Mouse (Mus musculus): ENCODE data around the gene Troap. TPM values are rescaled to one million over a fixed set of nuclear protein-coding genes. Genes with fewer than 3 reads are reported as not detected.

Gene Troap
- polyA plus RNA-seq, 1 experiment from 2014 or later, result 27.3 TPM

DNA sequence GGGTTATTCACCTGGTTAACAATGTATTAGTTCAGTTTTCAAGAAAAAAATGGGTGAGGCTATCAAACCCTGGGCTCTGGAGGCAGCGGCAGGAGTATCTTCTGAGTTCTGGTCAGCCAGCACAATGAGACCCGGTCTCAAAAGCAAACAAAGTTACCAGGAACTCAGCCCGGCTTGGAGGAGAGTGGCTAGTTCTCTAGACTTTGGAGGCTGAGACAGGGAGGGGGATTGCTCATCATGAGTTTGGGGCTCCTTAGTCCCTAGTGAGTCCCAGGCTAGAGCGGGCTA lies 43.0 kb upstream of the Troap start:
- H3K27me3 ChIP-seq (ENCODE audit: control insufficient read depth, insufficient read depth, low read length), result no peaks in the 10 kb centered on the region
- H3K4me1 ChIP-seq (ENCODE audit: control insufficient read depth, insufficient read depth, low read length), result peaks cover 20% of the 10 kb centered on the region
- H3K4me3 ChIP-seq (ENCODE audit: low read length), result peak overlapping the region; percentile 67
- ATAC-seq (ENCODE audit: low FRiP score, low TSS enrichment), result no peak
- peaks cover 23% of the 10 kb centered on the region for H3K36me3 ChIP-seq (ENCODE audit: control insufficient read depth, insufficient read depth, low read length)
- H3K27ac ChIP-seq (ENCODE audit: low read depth, low read length), result no peak overlapping the region
- no peaks in the 10 kb centered on the region for H3K9me3 ChIP-seq (ENCODE audit: control insufficient read depth, low read length)
- no peak overlapping the region for H3K9ac ChIP-seq (ENCODE audit: low read depth, low read length)
- WGBS, result 84% methylated on average over 4 of the region's 4 CpGs
- peak overlapping the region; percentile 72 for H3K4me2 ChIP-seq (replicated peaks; ENCODE audit: low read depth, low read length)

DNA sequence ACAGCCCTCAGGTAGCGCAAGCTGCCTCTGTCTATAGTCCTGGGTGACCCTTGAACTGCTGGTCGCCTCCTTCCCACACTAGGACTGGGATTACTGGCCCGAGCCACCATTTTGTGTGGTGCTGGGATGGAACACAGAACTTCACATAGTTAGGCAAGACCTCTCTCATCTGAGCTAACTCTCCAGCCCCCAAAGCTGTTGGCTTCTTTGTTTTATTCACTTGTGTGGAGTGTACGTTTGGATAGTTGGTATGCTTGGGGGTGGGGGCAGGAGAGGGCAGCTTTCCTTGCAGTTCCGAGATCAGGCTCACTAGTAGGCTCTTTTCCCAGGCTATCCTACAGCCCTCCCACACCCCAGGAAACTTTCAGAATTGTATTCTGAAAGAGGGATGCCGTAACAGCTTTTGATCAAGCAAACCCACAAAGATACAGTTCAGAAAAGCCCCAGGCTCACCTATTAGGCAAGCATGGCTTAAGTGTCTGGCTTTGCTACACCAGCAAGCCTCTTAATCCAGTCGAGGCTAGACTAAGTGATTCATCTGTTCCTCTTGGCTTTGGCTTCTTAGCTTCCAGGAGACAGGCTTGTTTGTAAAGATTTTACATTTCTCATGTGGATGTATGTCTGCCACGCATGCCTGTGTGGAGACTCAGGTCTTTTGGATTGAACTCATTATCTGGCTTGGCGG lies 42.2 kb upstream of the Troap start:
- Histone ChIP-seq H3K27ac (ENCODE audit: low read depth, low read length) (no peak overlapping the region), H3K27me3 (ENCODE audit: control insufficient read depth, insufficient read depth, low read length) (no peaks in the 10 kb centered on the region), H3K4me3 (ENCODE audit: low read length) (peak overlapping the region; percentile 26; the same call in 1 of the 2 replicates), H3K9ac (ENCODE audit: low read depth, low read length) (peak overlapping the region; percentile 35; the same call in 1 of the 2 replicates), H3K36me3 (ENCODE audit: control insufficient read depth, insufficient read depth, low read length) (peaks cover 29% of the 10 kb centered on the region), H3K4me2 (replicated peaks; ENCODE audit: low read depth, low read length) (peak overlapping the region; percentile 72), H3K9me3 (ENCODE audit: control insufficient read depth, low read length) (no peaks in the 10 kb centered on the region), H3K4me1 (ENCODE audit: control insufficient read depth, insufficient read depth, low read length) (peaks cover 20% of the 10 kb centered on the region)
- 68% methylated on average over 9 of the region's 9 CpGs for WGBS
- no peak for ATAC-seq (ENCODE audit: low FRiP score, low TSS enrichment)

DNA sequence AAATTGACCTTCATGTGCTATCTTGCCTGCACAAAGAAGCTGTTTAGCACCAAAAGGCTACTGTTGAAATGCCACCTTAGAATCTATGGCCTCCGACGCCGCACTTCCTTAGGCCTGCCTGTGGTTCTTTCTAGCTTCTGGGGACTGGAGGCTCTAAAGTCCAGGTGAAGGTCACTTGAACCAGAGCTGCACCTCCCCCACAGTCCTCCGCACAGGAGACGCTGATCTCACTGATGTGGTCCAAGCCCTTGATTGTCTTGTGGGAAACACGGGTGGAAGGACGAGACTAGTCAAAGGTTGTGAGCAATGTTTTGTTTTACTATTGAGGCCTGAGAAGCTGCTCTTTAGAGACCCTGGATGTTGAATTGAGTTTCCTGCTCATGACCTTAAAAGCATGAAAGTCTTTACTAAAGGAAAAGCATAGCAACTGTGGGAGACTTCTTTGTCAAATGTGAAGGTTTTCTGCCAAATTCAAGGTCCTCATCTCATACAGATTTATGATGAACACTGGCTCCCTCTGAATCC lies 41.6 kb upstream of the Troap start:
- ATAC-seq (ENCODE audit: low FRiP score, low TSS enrichment), result no peak
- WGBS, result 34% methylated on average over 7 of the region's 7 CpGs
- no peak overlapping the region for H3K27ac ChIP-seq (ENCODE audit: low read depth, low read length)
- H3K4me3 ChIP-seq (ENCODE audit: low read length), result peak overlapping the region; percentile 26; the same call in 1 of the 2 replicates
- peak overlapping the region; percentile 72 for H3K4me2 ChIP-seq (replicated peaks; ENCODE audit: low read depth, low read length)
- peaks cover 20% of the 10 kb centered on the region for H3K4me1 ChIP-seq (ENCODE audit: control insufficient read depth, insufficient read depth, low read length)
- H3K36me3 ChIP-seq (ENCODE audit: control insufficient read depth, insufficient read depth, low read length), result peaks cover 29% of the 10 kb centered on the region
- no peaks in the 10 kb centered on the region for H3K27me3 ChIP-seq (ENCODE audit: control insufficient read depth, insufficient read depth, low read length)
- H3K9ac ChIP-seq (ENCODE audit: low read depth, low read length), result peak overlapping the region; percentile 35; the same call in 1 of the 2 replicates
- H3K9me3 ChIP-seq (ENCODE audit: control insufficient read depth, low read length), result no peaks in the 10 kb centered on the region

DNA sequence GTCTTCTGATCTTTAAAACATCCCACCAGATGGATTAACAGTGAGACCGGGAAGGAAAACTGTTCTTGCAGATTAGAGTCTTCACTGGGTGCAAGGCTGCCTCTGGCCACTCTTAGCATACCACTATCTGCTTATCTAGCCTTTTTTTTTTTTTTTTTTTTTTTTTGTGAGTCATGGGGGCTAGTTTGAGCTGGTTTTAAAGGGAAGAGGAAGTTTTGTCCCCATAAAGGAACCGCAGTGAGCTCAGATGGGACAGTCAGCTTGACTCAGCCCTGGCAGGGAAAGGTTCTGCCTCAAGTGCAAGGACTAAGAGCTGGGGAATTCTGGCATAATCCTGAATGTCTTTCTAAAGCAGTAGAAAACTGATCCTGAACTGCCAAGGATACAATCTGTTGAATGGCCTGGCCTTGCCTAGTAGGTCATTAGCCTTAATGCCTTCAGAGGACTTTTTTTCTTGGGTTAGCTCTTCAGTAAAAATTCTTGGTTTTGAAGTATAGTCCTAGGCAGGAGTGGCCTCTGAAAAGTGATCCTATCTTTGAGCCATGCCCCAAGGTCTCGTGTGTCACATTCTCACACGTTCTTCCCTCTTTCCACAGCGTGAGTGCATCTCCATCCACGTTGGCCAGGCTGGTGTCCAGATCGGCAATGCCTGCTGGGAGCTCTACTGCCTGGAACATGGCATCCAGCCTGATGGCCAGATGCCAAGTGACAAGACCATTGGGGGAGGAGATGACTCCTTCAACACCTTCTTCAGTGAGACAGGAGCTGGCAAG lies 40.7 kb upstream of the Troap start:
- Histone ChIP-seq H3K27ac (ENCODE audit: low read depth, low read length) (no peak overlapping the region), H3K4me3 (ENCODE audit: low read length) (no peak overlapping the region), H3K4me1 (ENCODE audit: control insufficient read depth, insufficient read depth, low read length) (peaks cover 20% of the 10 kb centered on the region), H3K9ac (ENCODE audit: low read depth, low read length) (no peak overlapping the region), H3K27me3 (ENCODE audit: control insufficient read depth, insufficient read depth, low read length) (no peaks in the 10 kb centered on the region), H3K4me2 (replicated peaks; ENCODE audit: low read depth, low read length) (peak overlapping the region; percentile 72; the same call in 1 of the 2 replicates), H3K36me3 (ENCODE audit: control insufficient read depth, insufficient read depth, low read length) (peaks cover 33% of the 10 kb centered on the region), H3K9me3 (ENCODE audit: control insufficient read depth, low read length) (no peaks in the 10 kb centered on the region)
- 78% methylated on average over 7 of the region's 7 CpGs for WGBS
- no peak for ATAC-seq (ENCODE audit: low FRiP score, low TSS enrichment)

DNA sequence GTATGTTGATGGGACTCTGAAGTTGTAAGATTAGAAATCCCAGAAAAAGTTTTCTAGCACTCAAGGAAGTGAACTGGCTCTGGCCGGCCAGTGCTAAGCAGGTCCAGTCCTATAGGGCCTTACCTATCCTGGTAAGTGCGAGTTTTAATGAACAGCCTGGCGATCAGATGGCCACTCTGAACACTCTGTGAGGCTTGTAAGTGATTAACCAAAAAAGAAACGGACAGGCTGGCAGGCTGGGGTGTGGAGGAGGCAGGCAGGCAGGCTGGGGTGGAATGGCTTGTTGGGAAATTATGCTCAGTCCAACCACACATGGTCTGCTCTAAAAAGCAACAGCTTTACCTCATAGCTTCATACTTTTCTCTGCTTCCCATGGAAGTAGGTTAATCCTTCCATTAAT lies 38.9 kb upstream of the Troap start:
- no peak; the same call in 1 of the 2 replicates for ATAC-seq (ENCODE audit: low FRiP score, low TSS enrichment)
- H3K27me3 ChIP-seq (ENCODE audit: control insufficient read depth, insufficient read depth, low read length), result no peaks in the 10 kb centered on the region
- peaks cover 14% of the 10 kb centered on the region for H3K4me1 ChIP-seq (ENCODE audit: control insufficient read depth, insufficient read depth, low read length)
- 75% methylated on average over 4 of the region's 4 CpGs for WGBS
- H3K9ac ChIP-seq (ENCODE audit: low read depth, low read length), result no peak overlapping the region
- H3K4me3 ChIP-seq (ENCODE audit: low read length), result no peak overlapping the region
- no peaks in the 10 kb centered on the region for H3K9me3 ChIP-seq (ENCODE audit: control insufficient read depth, low read length)
- no peak overlapping the region for H3K27ac ChIP-seq (ENCODE audit: low read depth, low read length)
- no peak overlapping the region for H3K4me2 ChIP-seq (replicated peaks; ENCODE audit: low read depth, low read length)
- H3K36me3 ChIP-seq (ENCODE audit: control insufficient read depth, insufficient read depth, low read length), result peaks cover 33% of the 10 kb centered on the region

DNA sequence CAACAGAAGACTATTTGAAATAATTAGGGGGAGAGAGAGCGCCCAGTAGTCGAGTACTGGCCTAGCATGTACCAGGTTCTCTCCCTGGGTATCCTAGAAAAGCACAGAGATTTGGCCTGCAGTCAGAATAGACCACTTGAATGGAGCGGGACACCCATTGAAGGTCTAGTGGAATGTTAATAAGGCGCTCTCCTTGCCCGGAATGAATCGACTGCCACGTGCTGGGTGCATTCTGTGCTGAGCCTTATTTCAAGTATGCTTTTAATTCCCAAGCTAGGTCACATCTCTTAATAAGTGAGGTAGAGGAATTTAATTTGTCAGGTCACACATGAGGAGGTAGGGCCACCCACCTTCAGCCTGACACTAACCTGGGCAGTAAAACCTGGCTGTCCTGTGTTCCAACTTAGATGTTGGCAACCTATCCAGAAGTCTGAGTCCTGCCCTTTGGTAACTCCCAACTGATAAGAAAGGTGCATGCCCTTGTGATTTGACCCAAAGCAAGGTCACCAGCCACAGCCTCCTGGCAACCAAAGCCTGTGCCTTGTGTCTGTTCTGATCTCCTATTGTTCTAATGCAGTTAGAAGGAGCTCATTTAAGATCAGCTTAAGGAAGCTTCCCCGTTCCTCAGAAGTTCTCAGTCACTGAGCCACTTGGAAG lies 38.0 kb upstream of the Troap start:
- peaks cover 16% of the 10 kb centered on the region for H3K4me1 ChIP-seq (ENCODE audit: control insufficient read depth, insufficient read depth, low read length)
- H3K36me3 ChIP-seq (ENCODE audit: control insufficient read depth, insufficient read depth, low read length), result peaks cover 33% of the 10 kb centered on the region
- no peak overlapping the region for H3K4me3 ChIP-seq (ENCODE audit: low read length)
- H3K27ac ChIP-seq (ENCODE audit: low read depth, low read length), result no peak overlapping the region
- H3K4me2 ChIP-seq (replicated peaks; ENCODE audit: low read depth, low read length), result no peak overlapping the region
- ATAC-seq (ENCODE audit: low FRiP score, low TSS enrichment), result no peak
- no peaks in the 10 kb centered on the region for H3K27me3 ChIP-seq (ENCODE audit: control insufficient read depth, insufficient read depth, low read length)
- WGBS, result 94% methylated on average over 8 of the region's 8 CpGs
- no peak overlapping the region for H3K9ac ChIP-seq (ENCODE audit: low read depth, low read length)
- H3K9me3 ChIP-seq (ENCODE audit: control insufficient read depth, low read length), result no peaks in the 10 kb centered on the region

DNA sequence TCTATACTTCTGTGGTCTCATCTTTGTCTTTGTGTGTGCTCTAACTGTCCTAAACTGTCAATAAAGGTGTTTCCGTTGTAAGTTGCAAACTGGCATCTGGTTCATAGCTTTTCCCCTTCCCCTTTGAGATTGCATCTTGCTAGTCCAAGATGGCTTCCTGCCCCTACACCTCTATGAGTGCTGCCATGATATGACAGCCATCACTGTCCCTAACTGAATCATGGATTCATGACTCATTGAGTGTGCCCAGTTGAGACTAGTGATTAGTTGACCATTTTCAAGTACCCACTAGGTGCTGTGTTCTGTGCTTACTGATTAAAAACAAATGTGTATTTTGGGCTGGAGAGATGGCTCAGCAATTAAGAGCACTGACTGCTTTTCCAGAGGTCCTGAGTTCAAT lies 36.4 kb upstream of the Troap start:
- Histone ChIP-seq H3K4me2 (replicated peaks; ENCODE audit: low read depth, low read length) (no peak overlapping the region), H3K27ac (ENCODE audit: low read depth, low read length) (no peak overlapping the region), H3K4me3 (ENCODE audit: low read length) (no peak overlapping the region), H3K9me3 (ENCODE audit: control insufficient read depth, low read length) (no peaks in the 10 kb centered on the region), H3K9ac (ENCODE audit: low read depth, low read length) (no peak overlapping the region), H3K27me3 (ENCODE audit: control insufficient read depth, insufficient read depth, low read length) (no peaks in the 10 kb centered on the region), H3K4me1 (ENCODE audit: control insufficient read depth, insufficient read depth, low read length) (peaks cover 15% of the 10 kb centered on the region), H3K36me3 (ENCODE audit: control insufficient read depth, insufficient read depth, low read length) (peaks cover 33% of the 10 kb centered on the region)
- ATAC-seq (ENCODE audit: low FRiP score, low TSS enrichment), result no peak
- 96% methylated on average over 1 of the region's 1 CpGs for WGBS

DNA sequence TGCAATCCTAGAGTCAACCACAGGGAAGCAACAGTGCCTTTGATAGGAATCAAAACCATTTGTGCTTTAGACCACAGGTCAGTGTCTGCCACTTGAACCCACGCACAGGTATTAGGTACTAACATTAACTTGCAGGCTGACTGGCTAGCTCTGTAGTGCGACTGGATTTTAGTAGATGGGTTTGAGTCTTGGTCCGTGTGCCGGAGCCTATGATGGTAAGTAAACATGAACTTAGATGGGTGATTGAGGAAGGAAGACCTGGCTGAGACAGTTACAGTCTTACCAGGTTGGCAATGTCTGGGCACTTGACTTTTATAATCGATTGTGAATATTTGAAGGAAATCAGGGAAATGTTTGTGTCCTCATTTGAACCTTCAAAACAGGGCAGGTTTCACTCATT lies 35.6 kb upstream of the Troap start:
- Histone ChIP-seq H3K9me3 (ENCODE audit: control insufficient read depth, low read length) (no peaks in the 10 kb centered on the region), H3K4me1 (ENCODE audit: control insufficient read depth, insufficient read depth, low read length) (peaks cover 15% of the 10 kb centered on the region), H3K27ac (ENCODE audit: low read depth, low read length) (no peak overlapping the region), H3K27me3 (ENCODE audit: control insufficient read depth, insufficient read depth, low read length) (no peaks in the 10 kb centered on the region), H3K4me3 (ENCODE audit: low read length) (no peak overlapping the region), H3K36me3 (ENCODE audit: control insufficient read depth, insufficient read depth, low read length) (peaks cover 30% of the 10 kb centered on the region), H3K4me2 (replicated peaks; ENCODE audit: low read depth, low read length) (no peak overlapping the region), H3K9ac (ENCODE audit: low read depth, low read length) (no peak overlapping the region)
- no peak for ATAC-seq (ENCODE audit: low FRiP score, low TSS enrichment)
- 90% methylated on average over 5 of the region's 5 CpGs for WGBS

DNA sequence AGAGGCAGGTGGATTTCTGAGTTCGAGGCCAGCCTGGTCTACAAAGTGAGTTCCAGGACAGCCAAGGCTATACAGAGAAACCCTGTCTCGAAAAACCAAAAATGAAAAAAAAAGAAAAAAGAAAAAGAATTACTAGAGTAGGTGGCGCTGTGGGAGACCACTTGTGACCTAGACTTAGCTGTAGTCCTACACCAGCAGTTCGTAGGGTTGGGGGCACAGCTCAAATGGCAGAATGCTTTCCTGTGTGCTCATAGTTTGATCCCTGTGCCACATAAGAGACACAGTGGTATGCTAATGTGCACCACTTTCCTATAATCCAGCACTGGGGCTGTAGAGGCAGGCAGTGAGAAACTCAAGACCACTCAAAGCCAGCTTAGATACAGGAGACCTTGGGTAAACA lies 35.1 kb upstream of the Troap start:
- no peak for ATAC-seq (ENCODE audit: low FRiP score, low TSS enrichment)
- H3K9ac ChIP-seq (ENCODE audit: low read depth, low read length), result no peak overlapping the region
- peaks cover 28% of the 10 kb centered on the region for H3K36me3 ChIP-seq (ENCODE audit: control insufficient read depth, insufficient read depth, low read length)
- no peaks in the 10 kb centered on the region for H3K27me3 ChIP-seq (ENCODE audit: control insufficient read depth, insufficient read depth, low read length)
- H3K4me3 ChIP-seq (ENCODE audit: low read length), result no peak overlapping the region
- H3K9me3 ChIP-seq (ENCODE audit: control insufficient read depth, low read length), result no peaks in the 10 kb centered on the region
- WGBS, result 82% methylated on average over 4 of the region's 4 CpGs
- H3K4me2 ChIP-seq (replicated peaks; ENCODE audit: low read depth, low read length), result no peak overlapping the region
- H3K4me1 ChIP-seq (ENCODE audit: control insufficient read depth, insufficient read depth, low read length), result peaks cover 15% of the 10 kb centered on the region
- no peak overlapping the region for H3K27ac ChIP-seq (ENCODE audit: low read depth, low read length)
